ENCODE assay signal across 19 mouse cellular contexts in the genomic region with DNA sequence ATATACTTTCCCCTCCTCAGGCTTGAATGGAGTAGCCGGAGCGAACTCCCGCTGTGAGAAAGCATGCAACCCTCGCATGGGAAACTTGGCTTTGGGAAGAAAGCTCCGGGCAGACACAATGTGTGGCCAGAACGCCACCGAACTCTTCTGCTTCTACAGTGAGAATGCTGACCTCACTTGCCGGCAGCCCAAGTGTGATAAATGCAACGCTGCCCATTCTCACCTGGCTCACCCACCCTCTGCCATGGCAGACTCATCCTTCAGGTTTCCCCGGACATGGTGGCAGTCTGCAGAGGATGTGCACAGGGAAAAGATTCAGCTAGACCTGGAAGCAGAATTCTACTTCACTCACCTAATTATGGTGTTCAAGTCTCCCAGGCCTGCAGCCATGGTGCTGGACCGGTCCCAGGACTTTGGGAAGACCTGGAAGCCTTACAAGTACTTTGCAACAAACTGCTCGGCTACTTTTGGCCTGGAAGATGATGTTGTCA. TPM values are rescaled to one million over a fixed set of nuclear protein-coding genes. Genes with fewer than 3 reads are reported as not detected.
A peak's percentile ranks its signal among the peaks of the same experiment; 100 is the strongest.
DNase-seq lines count a peak whose midpoint lies in the region; ATAC-seq lines count a peak whose summit lies in the region.
"Had no signal": no experiment of that assay in that cellular context is flagged by ENCODE, and none has a peak within 500 bp of the region (broad histone marks: within the 10 kb centered on the region; RNA-seq: fewer than 3 reads in every experiment).

No protein-coding gene starts in this region.

- H3K27ac ChIP-seq in heart, embryonic 10.5 days = no peak overlapping the region
- H3K27ac ChIP-seq in kidney, embryonic 14.5 days (ENCODE audit: low read depth, low read length) = no peak overlapping the region
- H3K27ac ChIP-seq: forebrain, embryonic 13.5 days; hindbrain, embryonic 14.5 days; midbrain, embryonic 15.5 days had no signal

- H3K27me3 ChIP-seq in heart, embryonic 10.5 days (ENCODE audit: insufficient read depth, poor library complexity, severe bottlenecking) = peaks cover 73% of the 10 kb centered on the region
- peaks cover 27% of the 10 kb centered on the region for H3K27me3 ChIP-seq in kidney, embryonic 14.5 days (ENCODE audit: control insufficient read depth, insufficient read depth, low read length)
- H3K27me3 ChIP-seq: midbrain, embryonic 15.5 days had no signal

- no peak overlapping the region for H3K4me2 ChIP-seq in kidney, embryonic 14.5 days (replicated peaks; ENCODE audit: low read depth, low read length)
- H3K4me2 ChIP-seq: forebrain, embryonic 13.5 days; hindbrain, embryonic 14.5 days; liver, embryonic 11.5 days; lung, embryonic 14.5 days; midbrain, embryonic 15.5 days had no signal

- H3K36me3 ChIP-seq in heart, embryonic 10.5 days = no peaks in the 10 kb centered on the region
- no peaks in the 10 kb centered on the region for H3K36me3 ChIP-seq in kidney, embryonic 14.5 days (ENCODE audit: control insufficient read depth, insufficient read depth, low read length)
- H3K36me3 ChIP-seq: midbrain, embryonic 15.5 days had no signal

- ATAC-seq in cerebellum, adult (ENCODE audit: insufficient number of reproducible peaks, low FRiP score, low TSS enrichment) = no peak
- no peak for ATAC-seq in kidney, embryonic 14.5 days (ENCODE audit: low FRiP score, low TSS enrichment)
- ATAC-seq: activated CD4-positive, CD25-positive, alpha-beta regulatory T cell, adult 4 months; forebrain, embryonic 13.5 days; midbrain, embryonic 15.5 days had no signal

- intact Hi-C loops in heart, postnatal 14 days (cut with DNase I) = loop anchor here (5.0 kb wide), 1 partner anchor 58 kb away; no protein-coding TSS in a partner anchor

- H3K4me3 ChIP-seq in heart, embryonic 10.5 days = no peak overlapping the region
- H3K4me3 ChIP-seq in kidney, embryonic 14.5 days (ENCODE audit: low read length) = no peak overlapping the region
- H3K4me3 ChIP-seq: forebrain, embryonic 13.5 days; midbrain, embryonic 15.5 days had no signal

- no peaks in the 10 kb centered on the region for H3K9me3 ChIP-seq in heart, embryonic 10.5 days
- H3K9me3 ChIP-seq in kidney, embryonic 14.5 days (ENCODE audit: control insufficient read depth, low read length) = no peaks in the 10 kb centered on the region
- H3K9me3 ChIP-seq: forebrain, embryonic 13.5 days; midbrain, embryonic 15.5 days had no signal

- peak; percentile 45 for DNase-seq in cerebellum, adult 11 months
- DNase-seq in heart, postnatal 14 days = peak; percentile 18 to 31
- no peak for DNase-seq in heart, embryonic 10.5 days (ENCODE audit: low spot score)
- peak; percentile 10 for DNase-seq in right cerebral cortex, postnatal 4 days
- DNase-seq in right cerebral cortex, postnatal 25 days = no peak
- no peak for DNase-seq in MN1 (ENCODE audit: low spot score)
- DNase-seq: kidney, adult 11 months; kidney, postnatal 14 days; lung, embryonic 14.5 days; spleen, adult 18-20 months; thymus, postnatal 25 days had no signal

- H3K4me1 ChIP-seq in heart, embryonic 10.5 days = peaks cover 41% of the 10 kb centered on the region
- H3K4me1 ChIP-seq in kidney, embryonic 14.5 days (ENCODE audit: control insufficient read depth, insufficient read depth, low read length) = peaks cover 11% of the 10 kb centered on the region

- 82% methylated on average over 12 of the region's 12 CpGs for WGBS in heart, embryonic 10.5 days
- 92% methylated on average over 12 of the region's 12 CpGs for WGBS in kidney, embryonic 14.5 days

- H3K9ac ChIP-seq in kidney, embryonic 14.5 days (ENCODE audit: low read depth, low read length) = no peak overlapping the region
- H3K9ac ChIP-seq: forebrain, embryonic 13.5 days; hindbrain, embryonic 14.5 days; lung, embryonic 14.5 days; midbrain, embryonic 15.5 days had no signal

RNA-seq across cellular contexts. Expression of a gene that starts 4.0 kb away (rescaled TPM):
- total RNA-seq in heart, postnatal 14 days (2021) = 10 to 100 TPM; 18.0 to 18.4 TPM
- 0.06 and 0.40 TPM in 2 replicates for polyA plus RNA-seq in heart, embryonic 10.5 days (2016; fragmentation: Nextera tagmentation; extraction: Ambion mirVana)
- polyA plus RNA-seq in kidney, embryonic 14.5 days (2014; fragmentation: Nextera tagmentation; extraction: Ambion mirVana) = 0.59 and 1.3 TPM in 2 replicates
- total RNA-seq: CH12.LX had no signal

RNA-seq across cellular contexts. Expression of a gene that starts 55.0 kb away (rescaled TPM):
- total RNA-seq in heart, postnatal 14 days (2021) = 10 to 100 TPM in 1 of 2 experiments, 1 to 10 TPM in 1; 9.5 to 10.1 TPM
- polyA plus RNA-seq in heart, embryonic 10.5 days (2016; fragmentation: Nextera tagmentation; extraction: Ambion mirVana) = 108 and 145 TPM in 2 replicates
- polyA plus RNA-seq in kidney, embryonic 14.5 days (2014; fragmentation: Nextera tagmentation; extraction: Ambion mirVana) = 166 and 226 TPM in 2 replicates

Comparison
In these comparisons a context has a peak if more than half of its experiments do, and no peak if none do; other contexts are left out.
1. DNase-seq: peak in cerebellum, adult 11 months (single experiment), heart, postnatal 14 days (2 of 2) and right cerebral cortex, postnatal 4 days (single experiment); none in heart, embryonic 10.5 days (single experiment), right cerebral cortex, postnatal 25 days (single experiment) and MN1 (single experiment).